Mouse (Mus musculus) intestine, embryonic 16.5 days (tissue): ENCODE measurements around the gene Gid8. TPM values are rescaled to one million over a fixed set of nuclear protein-coding genes. Genes with fewer than 3 reads are reported as not detected.

Source experiments
- ATAC-seq: fragments of 200-750 bp; cut with Nextera tagmentation; 2 replicates; pipeline ENCODE4 v1.8.0; 2017; ENCODE audit warnings: moderate TSS enrichment, moderate library complexity
- H3K27ac ChIP-seq: fragments of 300-500 bp; sonication (generic); 2 replicates; pipeline ENCODE4 v1.5.1; 2014; ENCODE audit warnings: mild to moderate bottlenecking, low read length
- H3K27me3 ChIP-seq: fragments of 300-500 bp; sonication (generic); replicated peaks from 2 replicates; pipeline ENCODE4 v1.6.1; 2014; ENCODE audit warnings: low read length, control low read depth, mixed read lengths; ENCODE audit not compliant: control insufficient read depth, insufficient read depth
- H3K36me3 ChIP-seq: fragments of 300-500 bp; sonication (generic); 2 replicates; pipeline ENCODE4 v1.6.1; 2014; ENCODE audit warnings: low read length, control low read depth; ENCODE audit not compliant: control insufficient read depth, insufficient read depth
- H3K4me1 ChIP-seq: fragments of 300-500 bp; sonication (generic); 2 replicates; pipeline ENCODE4 v1.6.1; 2014; ENCODE audit warnings: low read length, control low read depth, mixed read lengths; ENCODE audit not compliant: control insufficient read depth, insufficient read depth
- H3K4me2 ChIP-seq: fragments of 300-500 bp; sonication (generic); 2 replicates; pipeline ENCODE4 v1.6.1; 2014; ENCODE audit warnings: low read depth, low read length, control low read depth
- H3K4me3 ChIP-seq: fragments of 300-500 bp; sonication (generic); 2 replicates; pipeline ENCODE4 v1.5.1; 2014; ENCODE audit warnings: mild to moderate bottlenecking, low read length
- H3K9ac ChIP-seq: fragments of 300-500 bp; sonication (generic); 2 replicates; pipeline ENCODE4 v1.6.1; 2014; ENCODE audit warnings: low read depth, low read length
- H3K9me3 ChIP-seq: fragments of 300-500 bp; sonication (generic); 2 replicates; pipeline ENCODE4 v1.6.1; 2016; ENCODE audit warnings: low read length, control low read depth; ENCODE audit not compliant: control insufficient read depth
- WGBS: fragments of 180-500 bp; shearing (Covaris S2); extraction: QIAGEN DNeasy Blood & Tissue Kit; methylation state at CpG from one replicate; pipeline ENCODE4 v1.1.7; 2014; 5-methylcytosine and 5-hydroxymethylcytosine counted together
- polyA plus RNA-seq: library from polyadenylated mRNA; unstranded; fragments of >200 nt; fragmentation: Nextera tagmentation; extraction: Ambion mirVana; gene quantifications from 2 replicates; pipeline ENCODE4 v1.2.1, GENCODE M21; 2015

The Gid8 gene
- polyA plus RNA-seq, 1 experiment from 2014 or later, result 54.4 TPM

DNA sequence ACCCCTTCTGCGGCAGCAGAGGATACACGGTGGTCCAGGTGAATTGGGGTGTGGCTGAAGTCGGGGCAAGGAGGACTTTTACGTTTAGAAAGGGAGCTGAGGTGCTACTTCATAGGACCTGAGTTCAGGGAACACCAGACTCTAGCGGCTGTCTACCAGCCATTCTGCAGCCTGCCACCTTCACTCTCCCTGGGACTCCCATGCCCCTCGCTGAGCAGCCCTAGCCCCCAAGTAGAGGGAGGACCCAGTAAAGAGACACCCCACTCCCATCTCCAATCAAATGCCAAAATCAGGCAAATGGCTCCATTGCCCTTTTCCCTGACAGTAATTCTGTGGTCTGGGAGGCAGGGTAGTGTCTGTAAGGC, 15.5 kb downstream of the Gid8 start:
- Histone ChIP-seq H3K27me3 (no peaks in the 10 kb centered on the region), H3K4me1 (peaks cover 10% of the 10 kb centered on the region), H3K4me2 (peak overlapping the region; percentile 46), H3K9ac (peak overlapping the region; percentile 53), H3K36me3 (peaks cover 10% of the 10 kb centered on the region), H3K9me3 (no peaks in the 10 kb centered on the region), H3K27ac (no peak overlapping the region), H3K4me3 (peak overlapping the region; percentile 28)
- peak; percentile 36 for ATAC-seq
- 5% methylated on average over 6 of the region's 6 CpGs for WGBS

DNA sequence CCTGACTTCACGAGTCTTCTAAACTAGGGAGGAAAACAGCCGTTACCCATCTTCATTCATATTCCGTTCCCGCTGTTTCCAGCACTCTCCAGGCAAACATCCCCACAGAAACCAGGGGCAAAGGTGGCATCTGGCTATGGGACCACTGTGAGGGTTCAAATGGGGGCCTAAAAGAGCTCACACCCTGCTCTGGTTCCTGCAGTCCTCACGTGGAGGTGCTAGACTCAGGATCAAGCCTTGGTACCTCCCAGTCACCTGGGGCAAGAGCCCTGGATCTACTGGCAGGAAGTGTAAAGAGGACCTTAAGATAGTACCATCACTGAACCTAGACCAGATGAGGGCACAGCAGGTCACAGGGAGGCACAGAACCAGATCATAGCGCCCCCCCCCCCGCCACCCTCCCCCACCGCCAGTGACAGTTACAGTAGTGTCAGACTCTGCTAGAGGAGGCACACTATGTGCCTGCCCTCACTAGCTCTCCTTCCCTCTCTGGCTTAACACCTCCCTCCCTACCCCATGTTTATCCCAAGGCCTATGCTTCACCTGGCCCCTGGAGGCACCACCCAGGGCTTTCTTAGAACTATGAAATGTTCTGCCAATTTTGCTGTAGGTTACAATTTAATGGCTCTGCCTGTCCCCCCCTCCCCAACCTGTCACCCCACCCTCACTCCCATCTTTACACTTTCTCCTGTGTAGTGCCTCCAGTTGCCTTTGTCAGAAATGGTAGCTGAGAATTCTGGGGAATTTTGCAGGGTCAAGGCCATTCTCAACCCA, 16.1 kb downstream of the Gid8 start:
- peaks cover 11% of the 10 kb centered on the region for H3K4me1 ChIP-seq
- peak overlapping the region; percentile 53; the same call in 1 of the 2 replicates for H3K9ac ChIP-seq
- peak overlapping the region; percentile 28 for H3K4me3 ChIP-seq
- ATAC-seq, result 0 out of 2 replicates have a peak, but pooled peaks have one; percentile 16
- 26% methylated on average over 8 of the region's 8 CpGs for WGBS
- no peaks in the 10 kb centered on the region for H3K27me3 ChIP-seq
- peaks cover 10% of the 10 kb centered on the region for H3K36me3 ChIP-seq
- H3K9me3 ChIP-seq, result no peaks in the 10 kb centered on the region
- peak overlapping the region; percentile 46; the same call in 1 of the 2 replicates for H3K4me2 ChIP-seq
- no peak overlapping the region for H3K27ac ChIP-seq

DNA sequence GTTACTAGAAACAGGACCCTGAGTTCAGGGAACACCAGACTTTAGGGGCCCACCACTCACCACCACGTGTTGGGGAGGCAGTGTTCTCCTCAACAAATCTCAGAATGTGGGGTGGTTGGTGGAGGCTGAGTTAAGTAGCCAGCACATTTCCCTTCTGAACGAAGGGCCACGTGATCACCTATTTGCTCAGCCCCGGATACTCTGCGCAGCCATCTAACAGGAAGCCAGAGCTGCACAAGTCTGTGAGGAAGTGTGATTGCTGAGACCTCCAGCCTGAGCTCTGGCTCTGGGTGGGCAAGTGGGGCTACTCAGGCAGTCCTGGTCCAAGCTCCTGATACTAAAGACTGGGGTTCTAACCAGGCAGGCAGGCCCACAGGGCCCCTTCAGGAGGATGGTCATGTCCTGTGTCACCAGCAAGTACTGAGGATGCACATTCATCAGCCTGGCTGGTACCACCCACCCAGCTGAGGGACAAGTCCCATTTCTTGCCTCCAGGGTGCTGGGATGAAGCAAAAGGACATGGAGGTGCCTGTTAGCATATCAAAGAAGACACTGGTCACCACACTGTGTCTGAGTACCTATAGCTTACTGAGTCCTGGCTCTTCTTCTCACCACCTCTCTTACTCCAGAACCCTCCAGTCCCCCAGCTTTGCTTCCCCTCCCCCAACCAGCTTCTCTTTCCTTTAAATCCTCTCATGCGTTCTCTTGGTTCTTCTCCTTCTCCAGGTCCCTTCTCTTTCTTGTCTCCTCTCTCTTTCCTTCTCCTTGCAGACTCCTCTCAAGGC, 16.9 kb downstream of the Gid8 start:
- 63% methylated on average over 6 of the region's 6 CpGs for WGBS
- no peak overlapping the region for H3K27ac ChIP-seq
- H3K4me2 ChIP-seq, result no peak overlapping the region

DNA sequence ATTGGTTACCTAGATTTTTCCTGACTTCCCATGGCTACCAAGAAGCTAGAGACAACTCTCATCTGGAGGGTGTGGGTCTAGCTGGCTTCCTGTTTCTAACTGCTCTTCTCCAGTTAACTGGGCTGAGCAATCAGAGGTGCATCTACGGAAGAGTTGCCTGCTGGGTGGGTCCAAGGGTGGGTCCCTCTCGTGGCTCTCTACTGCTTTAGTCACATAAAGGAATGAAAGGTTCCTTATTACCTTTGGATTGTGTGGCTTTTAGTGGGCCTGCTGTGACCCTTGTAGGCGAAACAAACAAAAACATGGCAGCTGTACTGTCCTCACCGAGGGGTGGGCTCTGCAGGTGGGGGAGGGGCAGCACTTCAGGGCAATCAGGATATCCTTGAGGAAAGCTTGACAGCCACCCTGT, 17.7 kb downstream of the Gid8 start:
- 53% methylated on average over 4 of the region's 4 CpGs for WGBS
- Histone ChIP-seq H3K27ac (no peak overlapping the region), H3K4me3 (no peak overlapping the region), H3K9ac (no peak overlapping the region), H3K9me3 (no peaks in the 10 kb centered on the region), H3K27me3 (0 out of 2 replicates have a peak, but pooled peaks cover under 1% of the 10 kb centered on the region), H3K4me1 (peaks cover 16% of the 10 kb centered on the region), H3K4me2 (no peak overlapping the region), H3K36me3 (peaks cover 3% of the 10 kb centered on the region; the same call in 1 of the 2 replicates)
- no peak for ATAC-seq

More for the DNA sequence above, 16.9 kb downstream of the Gid8 start:
- Histone ChIP-seq H3K27me3 (no peaks in the 10 kb centered on the region), H3K4me1 (peaks cover 13% of the 10 kb centered on the region), H3K9me3 (no peaks in the 10 kb centered on the region), H3K36me3 (peaks cover 6% of the 10 kb centered on the region), H3K4me3 (no peak overlapping the region), H3K9ac (no peak overlapping the region)
- ATAC-seq, result no peak

DNA sequence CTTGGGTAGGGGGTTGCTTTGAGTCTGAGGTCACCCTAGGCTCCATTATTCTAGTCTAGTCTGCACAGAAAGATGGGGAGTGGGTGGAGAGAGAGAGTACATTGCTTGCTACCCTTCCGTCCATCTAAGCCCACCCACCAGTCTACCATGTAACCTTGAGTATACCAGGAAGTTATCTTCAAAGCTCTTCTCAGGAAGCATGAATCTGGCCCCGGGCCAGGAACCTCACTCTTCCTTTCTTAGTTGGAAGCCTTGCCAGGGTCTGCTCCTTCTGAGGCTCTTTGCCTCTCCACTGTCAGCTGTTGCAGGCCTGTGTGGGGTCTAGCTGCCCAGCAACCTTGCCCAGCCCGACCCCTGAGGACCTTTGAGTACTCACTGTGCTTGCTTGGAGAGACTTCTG, 21.1 kb downstream of the Gid8 start:
- 0 out of 2 replicates have a peak, but pooled peaks cover 6% of the 10 kb centered on the region for H3K4me1 ChIP-seq
- no peak overlapping the region for H3K4me2 ChIP-seq
- WGBS, result 62% methylated on average over 3 of the region's 3 CpGs
- H3K36me3 ChIP-seq, result no peaks in the 10 kb centered on the region
- no peak for ATAC-seq
- no peak overlapping the region for H3K4me3 ChIP-seq
- no peaks in the 10 kb centered on the region for H3K9me3 ChIP-seq
- H3K27me3 ChIP-seq, result 0 out of 2 replicates have a peak, but pooled peaks cover 3% of the 10 kb centered on the region
- no peak overlapping the region for H3K9ac ChIP-seq
- no peak overlapping the region for H3K27ac ChIP-seq

DNA sequence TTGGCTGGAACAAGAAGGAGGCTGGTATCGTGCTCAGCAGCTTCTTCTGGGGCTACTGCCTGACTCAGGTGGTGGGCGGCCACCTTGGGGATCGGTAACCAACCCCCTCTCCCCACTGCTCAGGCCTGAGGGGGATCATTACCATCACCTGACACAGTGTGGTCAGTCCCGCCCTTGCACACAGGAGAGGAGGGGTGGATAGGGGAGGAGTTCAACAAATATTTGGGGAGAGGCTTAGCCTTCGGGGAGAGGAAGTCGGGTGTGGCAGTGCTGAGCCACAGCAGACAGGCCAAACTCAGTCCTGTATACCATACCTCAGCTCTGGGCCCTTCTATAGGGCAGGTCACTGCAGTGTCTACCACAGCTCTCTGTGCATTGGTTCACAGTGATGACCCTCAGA, 22.1 kb downstream of the Gid8 start:
- H3K27ac ChIP-seq, result no peak overlapping the region
- 0 out of 2 replicates have a peak, but pooled peaks cover 6% of the 10 kb centered on the region for H3K4me1 ChIP-seq
- 0 out of 2 replicates have a peak, but pooled peaks cover 3% of the 10 kb centered on the region for H3K27me3 ChIP-seq
- H3K9ac ChIP-seq, result no peak overlapping the region
- H3K4me3 ChIP-seq, result no peak overlapping the region
- H3K36me3 ChIP-seq, result no peaks in the 10 kb centered on the region
- ATAC-seq, result no peak
- WGBS, result 48% methylated on average over 6 of the region's 6 CpGs
- no peak overlapping the region for H3K4me2 ChIP-seq
- H3K9me3 ChIP-seq, result no peaks in the 10 kb centered on the region

DNA sequence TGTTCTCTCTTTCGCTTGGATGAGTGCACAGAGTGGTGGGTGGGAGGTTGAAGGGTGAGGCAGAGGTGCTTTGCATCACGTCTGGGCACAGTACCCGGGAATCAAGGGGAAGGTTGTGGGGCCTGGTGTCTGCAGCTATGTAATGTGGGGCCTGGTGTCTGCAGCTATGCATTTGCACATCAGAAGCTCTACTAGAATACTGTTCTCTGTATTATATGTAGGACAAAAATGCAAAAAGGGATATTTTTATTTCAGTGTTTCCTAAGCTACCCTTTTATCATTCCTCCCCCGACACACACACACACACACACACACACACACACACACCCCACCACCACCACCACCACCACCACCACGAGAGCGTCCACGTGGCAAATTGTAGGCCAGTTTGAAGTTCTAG, 25.3 kb downstream of the Gid8 start:
- Histone ChIP-seq H3K27ac (no peak overlapping the region), H3K9me3 (no peaks in the 10 kb centered on the region), H3K9ac (no peak overlapping the region), H3K27me3 (0 out of 2 replicates have a peak, but pooled peaks cover 3% of the 10 kb centered on the region), H3K4me3 (no peak overlapping the region), H3K4me2 (no peak overlapping the region), H3K4me1 (0 out of 2 replicates have a peak, but pooled peaks cover 6% of the 10 kb centered on the region), H3K36me3 (no peaks in the 10 kb centered on the region)
- 79% methylated on average over 7 of the region's 7 CpGs for WGBS
- no peak for ATAC-seq

DNA sequence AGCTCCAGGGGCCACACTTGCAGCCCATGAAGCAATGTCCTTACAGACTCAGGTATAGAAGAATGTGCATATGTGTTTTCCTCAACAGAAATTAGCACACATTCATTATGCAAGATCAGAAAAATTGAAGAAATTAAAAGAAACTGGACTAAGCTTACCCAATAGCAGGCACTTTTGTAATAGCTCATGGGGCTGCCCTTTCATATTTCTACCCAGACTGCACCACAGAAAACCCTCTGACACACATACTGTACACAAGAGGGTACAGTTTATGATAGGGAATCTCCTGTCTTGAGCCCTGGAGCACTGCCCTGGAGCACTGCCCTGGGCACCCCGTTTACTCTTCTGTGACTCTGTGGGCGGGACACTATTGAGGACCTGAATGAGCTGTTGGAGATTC, 28.1 kb downstream of the Gid8 start:
- Histone ChIP-seq H3K9me3 (no peaks in the 10 kb centered on the region), H3K27ac (no peak overlapping the region), H3K4me2 (no peak overlapping the region), H3K4me3 (no peak overlapping the region), H3K27me3 (no peaks in the 10 kb centered on the region), H3K36me3 (no peaks in the 10 kb centered on the region), H3K4me1 (no peaks in the 10 kb centered on the region), H3K9ac (no peak overlapping the region)
- ATAC-seq, result no peak
- WGBS, result 75% methylated on average over 2 of the region's 2 CpGs

DNA sequence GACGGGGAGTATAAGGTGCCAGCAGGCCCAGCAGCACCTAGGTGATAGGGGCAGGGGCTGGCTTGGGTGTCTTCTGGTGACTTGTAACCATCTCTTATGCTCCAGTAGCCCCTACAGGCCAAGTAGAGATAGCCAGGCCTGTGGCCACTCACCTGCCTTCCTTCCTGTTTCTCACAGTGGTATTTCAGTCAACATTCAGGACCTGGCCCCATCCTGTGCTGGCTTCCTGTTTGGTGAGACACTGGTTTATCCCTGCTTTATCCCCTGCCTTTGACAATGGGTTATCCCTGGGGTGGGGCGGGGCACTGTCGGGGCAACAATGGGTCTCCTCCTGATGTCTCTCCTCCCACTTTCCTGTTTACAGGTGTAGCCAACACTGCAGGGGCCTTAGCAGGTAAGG, 30.4 kb downstream of the Gid8 start:
- 24% methylated on average over 3 of the region's 3 CpGs for whole genome bisulfite sequencing
- ATAC-seq, result no peak
- Histone ChIP-seq H3K9me3 (no peaks in the 10 kb centered on the region), H3K4me1 (no peaks in the 10 kb centered on the region), H3K4me3 (no peak overlapping the region), H3K9ac (no peak overlapping the region), H3K4me2 (no peak overlapping the region), H3K36me3 (no peaks in the 10 kb centered on the region), H3K27me3 (no peaks in the 10 kb centered on the region), H3K27ac (no peak overlapping the region)
